Mouse (Mus musculus) embryonic fibroblast, embryonic 13.5 days (primary cell): ENCODE measurements around the gene Sidt1.

Experiments used
- CTCF ChIP-seq: IDR thresholded peaks from 2 replicates; pipeline ENCODE4 v1.5.1; 2011; ENCODE audit warnings: mild to moderate bottlenecking, control low read depth, low read length, moderate library complexity, borderline replicate concordance; ENCODE audit not compliant: insufficient read depth
- POLR2A ChIP-seq: IDR thresholded peaks from 2 replicates; pipeline ENCODE4 v1.6.1; 2011; ENCODE audit warnings: low read depth, mild to moderate bottlenecking, control low read depth, low read length, moderate library complexity

GRCm38 (mm10) chr16:44289004-44289648 lies 43.9 kb downstream of the Sidt1 start:
- TF ChIP-seq CTCF: no peak
- no peak for TF ChIP-seq POLR2A
